Mouse (Mus musculus) kidney, postnatal 0 days (tissue): ENCODE data around the gene Hs1bp3. TPM values are rescaled to one million over a fixed set of nuclear protein-coding genes. Genes with fewer than 3 reads are reported as not detected.

Experiments
- ATAC-seq: fragments of 200-750 bp; cut with Nextera tagmentation; replicated peaks from 2 replicates; pipeline ENCODE4 v1.8.0; 2017; ENCODE audit warnings: low read depth, moderate number of reproducible peaks, moderate TSS enrichment, moderate library complexity; ENCODE audit not compliant: low FRiP score
- DNase-seq: peaks from one replicate; pipeline ENCODE4 v3.0.0-alpha.2; 2016; ENCODE audit warnings: low spot score
- H3K27ac ChIP-seq: fragments of 300-500 bp; sonication (generic); 2 replicates; pipeline ENCODE4 v1.5.1; 2014; ENCODE audit warnings: mild to moderate bottlenecking
- H3K27me3 ChIP-seq: fragments of 300-500 bp; sonication (generic); 2 replicates; pipeline ENCODE4 v1.6.1; 2014; ENCODE audit warnings: low read length, mixed read lengths; ENCODE audit not compliant: insufficient read depth
- H3K36me3 ChIP-seq: fragments of 300-500 bp; sonication (generic); 2 replicates; pipeline ENCODE4 v1.6.1; 2014; ENCODE audit warnings: low read length, mixed read lengths; ENCODE audit not compliant: insufficient read depth
- H3K4me1 ChIP-seq: fragments of 300-500 bp; sonication (generic); replicated peaks from 2 replicates; pipeline ENCODE4 v1.6.1; 2014; ENCODE audit warnings: antibody characterized with exemption, low read length, mixed read lengths; ENCODE audit not compliant: insufficient read depth
- H3K4me2 ChIP-seq: fragments of 300-500 bp; sonication (generic); 2 replicates; pipeline ENCODE4 v1.6.1; 2014; ENCODE audit warnings: mild to moderate bottlenecking, low read length, moderate library complexity, mixed read lengths
- H3K4me3 ChIP-seq: fragments of 300-500 bp; sonication (generic); replicated peaks from 2 replicates; pipeline ENCODE4 v1.5.1; 2014; ENCODE audit warnings: low read depth, low read length
- H3K9ac ChIP-seq: fragments of 300-500 bp; sonication (generic); 2 replicates; pipeline ENCODE4 v1.6.1; 2014; ENCODE audit warnings: low read depth, low read length
- H3K9me3 ChIP-seq: fragments of 300-500 bp; sonication (generic); replicated peaks from 2 replicates; pipeline ENCODE4 v1.6.1; 2016; ENCODE audit warnings: low read length, inconsistent platforms, mixed read lengths
- CTCF ChIP-seq: IDR thresholded peaks from 2 replicates; pipeline ENCODE4 v1.5.1; 2016; ENCODE audit warnings: antibody characterized with exemption, low read depth, mild to moderate bottlenecking, moderate library complexity
- WGBS: fragments of 180-500 bp; shearing (Covaris S2); extraction: QIAGEN DNeasy Blood & Tissue Kit; methylation state at CpG from one replicate; pipeline ENCODE4 v1.1.7; 2014; 5-methylcytosine and 5-hydroxymethylcytosine counted together
- polyA plus RNA-seq: library from polyadenylated mRNA; unstranded; fragments of >200 nt; fragmentation: Nextera tagmentation; extraction: Ambion mirVana; gene quantifications from 2 replicates; pipeline ENCODE4 v1.2.1, GENCODE M21; 2015

Gene Hs1bp3
- polyA plus RNA-seq: 10.2 and 12.2 TPM in 2 replicates

DNA sequence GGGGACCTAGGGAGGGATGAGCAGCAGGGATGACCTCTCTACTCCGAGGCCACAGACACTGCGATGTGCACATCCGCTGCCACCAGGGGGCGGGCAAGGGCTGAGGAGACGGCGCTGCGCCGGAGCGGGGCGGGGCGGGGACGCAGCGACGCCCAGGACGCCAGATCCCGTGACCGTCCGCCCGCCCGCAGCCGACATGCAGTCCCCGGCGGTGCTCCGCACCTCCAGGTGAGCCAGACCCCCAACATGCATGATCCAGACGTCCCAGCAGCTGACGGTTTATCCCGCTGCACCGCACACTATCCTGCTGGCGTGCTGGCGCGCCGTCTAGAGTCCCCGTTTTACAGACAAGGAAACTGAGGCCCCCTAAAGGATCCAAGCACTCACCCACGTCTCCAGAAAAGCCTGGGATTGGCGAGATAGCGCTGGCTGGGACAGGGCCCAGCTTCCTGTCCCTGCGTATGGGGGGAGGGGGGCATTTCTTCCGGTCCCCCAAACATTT, at the start of gene Hs1bp3:
Gene Hs1bp3 (plus strand): TSS at position 163 of the 502 bp plus-strand sequence.
- TF ChIP-seq CTCF: peak; percentile 95
- Histone ChIP-seq H3K4me3 (peak within 1 kb of the TSS; percentile 64), H3K36me3 (peaks cover 5% of the 10 kb centered on the region; the same call in 1 of the 2 replicates), H3K27me3 (0 out of 2 replicates have a peak, but pooled peaks cover 2% of the 10 kb centered on the region), H3K4me1 (peaks cover 11% of the 10 kb centered on the region; the same call in 1 of the 2 replicates), H3K4me2 (peak within 1 kb of the TSS; percentile 96), H3K27ac (no peak within 1 kb of the TSS), H3K9me3 (no peaks in the 10 kb centered on the region), H3K9ac (peak within 1 kb of the TSS; percentile 64)
- peak; percentile 85 for ATAC-seq
- WGBS: under 1% methylated on average over 38 of the region's 38 CpGs
- peak; percentile 92 for DNase-seq

DNA sequence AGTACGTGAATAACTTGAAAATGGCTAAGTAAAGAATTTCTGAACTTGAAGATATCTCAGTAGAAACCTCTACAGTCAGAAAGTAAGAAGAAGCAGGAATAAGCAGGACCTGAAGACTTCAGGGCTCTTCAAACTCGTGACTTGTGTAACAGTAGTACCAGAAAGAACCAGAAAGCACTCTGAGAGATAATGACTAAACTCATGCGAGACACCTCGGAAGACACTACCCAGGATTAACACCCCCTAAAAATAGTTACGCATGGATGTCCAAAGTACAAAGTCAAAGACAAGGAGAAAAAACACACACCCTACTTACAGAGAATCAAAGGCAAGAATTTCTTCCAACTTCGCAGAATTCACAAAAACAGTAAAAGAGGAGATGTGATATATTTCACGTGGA, 46.9 kb upstream of the Hs1bp3 start:
- no peaks in the 10 kb centered on the region for H3K9me3 ChIP-seq
- no peaks in the 10 kb centered on the region for H3K27me3 ChIP-seq
- DNase-seq (no peak), ATAC-seq (no peak)
- WGBS: 76% methylated on average over 7 of the region's 7 CpGs
- H3K9ac ChIP-seq: no peak overlapping the region
- no peaks in the 10 kb centered on the region for H3K36me3 ChIP-seq
- H3K4me2 ChIP-seq: no peak overlapping the region
- no peak overlapping the region for H3K4me3 ChIP-seq
- H3K27ac ChIP-seq: no peak overlapping the region
- no peaks in the 10 kb centered on the region for H3K4me1 ChIP-seq
- TF ChIP-seq CTCF: no peak

DNA sequence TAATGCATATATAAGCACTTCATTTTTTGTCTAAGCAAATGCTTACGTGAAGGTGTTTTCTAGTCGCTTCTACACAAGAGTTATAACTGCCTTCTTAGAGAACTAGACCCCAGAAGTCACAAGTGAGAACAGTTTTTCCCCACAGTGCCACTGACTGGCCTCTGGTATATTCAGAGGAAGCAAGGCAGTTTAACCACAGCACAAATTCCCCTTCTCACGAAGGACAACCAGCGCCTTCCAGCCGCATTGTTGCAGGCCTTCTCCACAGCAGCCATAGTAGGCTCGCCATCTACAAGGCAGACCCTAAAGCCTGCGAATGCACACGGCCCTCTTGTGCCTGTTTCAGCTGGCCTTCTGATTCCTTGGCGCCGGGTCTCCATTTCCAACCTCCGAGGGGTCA, 43.6 kb upstream of the Hs1bp3 start:
- H3K27me3 ChIP-seq: no peaks in the 10 kb centered on the region
- no peaks in the 10 kb centered on the region for H3K4me1 ChIP-seq
- WGBS: 96% methylated on average over 11 of the region's 11 CpGs
- H3K9ac ChIP-seq: no peak overlapping the region
- no peak overlapping the region for H3K4me2 ChIP-seq
- ATAC-seq: no peak
- no peaks in the 10 kb centered on the region for H3K9me3 ChIP-seq
- no peak overlapping the region for H3K27ac ChIP-seq
- no peak overlapping the region for H3K4me3 ChIP-seq
- no peak for TF ChIP-seq CTCF
- DNase-seq: no peak
- H3K36me3 ChIP-seq: no peaks in the 10 kb centered on the region

DNA sequence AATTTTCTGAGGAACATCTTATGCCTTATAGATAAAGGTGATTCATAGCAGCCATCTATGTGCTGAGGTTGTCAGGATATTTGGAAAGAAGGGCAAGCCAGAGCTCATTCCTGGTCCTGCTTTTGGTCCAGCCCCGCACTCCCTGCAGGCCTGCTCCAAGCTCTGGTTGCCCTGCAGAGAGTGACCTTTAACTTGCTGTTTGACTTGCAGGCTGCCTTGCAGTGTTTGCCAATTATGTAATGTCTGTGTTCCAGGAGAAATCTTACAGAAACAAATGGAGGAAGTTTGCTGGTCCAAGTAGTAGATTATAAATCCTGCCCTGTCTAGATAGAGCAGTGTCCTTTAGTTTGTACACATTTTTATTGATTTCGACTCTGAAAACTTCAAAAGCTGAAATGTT, 41.8 kb upstream of the Hs1bp3 start:
- Histone ChIP-seq H3K27me3 (no peaks in the 10 kb centered on the region), H3K9ac (no peak overlapping the region), H3K9me3 (no peaks in the 10 kb centered on the region), H3K4me3 (no peak overlapping the region), H3K36me3 (no peaks in the 10 kb centered on the region), H3K4me2 (no peak overlapping the region), H3K4me1 (no peaks in the 10 kb centered on the region), H3K27ac (no peak overlapping the region)
- ATAC-seq: no peak
- no peak for TF ChIP-seq CTCF
- WGBS: 81% methylated on average over 2 of the region's 2 CpGs
- DNase-seq: no peak

DNA sequence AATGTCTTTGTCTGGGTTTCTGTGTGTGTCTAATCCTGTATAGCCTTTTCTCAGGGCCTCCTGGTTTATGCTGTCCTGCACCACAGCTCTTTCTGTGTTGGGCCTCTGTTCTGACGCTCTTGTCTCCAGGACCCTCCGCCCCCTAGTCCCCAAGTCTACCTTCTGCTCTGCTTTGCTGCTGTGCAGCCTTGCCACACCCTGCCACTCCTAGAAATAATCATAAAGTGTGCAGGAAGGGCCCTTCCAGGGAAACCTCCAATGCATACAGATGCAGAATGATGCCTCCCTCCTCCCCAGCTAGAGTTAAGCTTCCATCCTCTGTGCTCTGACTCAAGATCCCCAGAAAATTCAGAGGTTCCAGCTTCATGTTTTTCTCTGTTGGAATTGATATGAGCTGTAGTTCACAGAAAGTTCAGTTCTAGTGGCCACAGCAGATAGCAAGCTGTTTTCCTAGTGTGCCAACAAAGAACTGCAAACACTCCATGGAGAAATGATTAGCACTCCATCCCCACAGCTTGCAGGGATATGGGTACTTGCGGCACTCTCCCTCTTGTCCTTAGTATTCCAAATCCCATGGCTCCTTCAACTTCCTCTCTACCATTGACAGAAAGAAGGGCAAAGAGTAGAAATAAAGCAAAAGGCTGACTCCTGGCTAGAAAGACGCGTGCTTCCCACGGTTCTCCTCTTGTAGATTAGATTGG, 39.6 kb upstream of the Hs1bp3 start:
- DNase-seq: no peak
- no peak overlapping the region for H3K4me3 ChIP-seq
- no peaks in the 10 kb centered on the region for H3K27me3 ChIP-seq
- no peak for ATAC-seq
- 93% methylated on average over 6 of the region's 6 CpGs for WGBS
- no peaks in the 10 kb centered on the region for H3K4me1 ChIP-seq
- no peaks in the 10 kb centered on the region for H3K9me3 ChIP-seq
- no peak overlapping the region for H3K4me2 ChIP-seq
- H3K9ac ChIP-seq: no peak overlapping the region
- no peak for TF ChIP-seq CTCF
- no peak overlapping the region for H3K27ac ChIP-seq
- no peaks in the 10 kb centered on the region for H3K36me3 ChIP-seq

DNA sequence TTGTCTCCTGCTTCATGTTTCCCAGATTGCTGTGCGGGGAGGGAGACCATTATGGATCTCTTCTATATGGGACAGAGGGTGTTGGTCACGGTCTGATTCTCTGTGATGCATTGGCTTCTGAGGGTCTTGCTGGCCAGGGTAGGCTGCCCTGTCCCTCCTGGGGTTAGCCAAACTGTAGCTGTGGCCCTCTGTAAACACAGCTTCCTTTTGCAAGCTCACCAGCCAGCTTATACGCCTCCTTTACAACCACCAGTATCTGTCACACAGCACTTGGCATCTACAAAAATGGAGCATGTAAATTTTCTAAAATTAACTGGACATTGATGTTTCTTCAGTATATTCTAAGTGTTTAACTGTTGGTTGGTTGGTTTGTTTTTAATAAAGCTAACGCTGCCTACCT, 37.8 kb upstream of the Hs1bp3 start:
- Histone ChIP-seq H3K36me3 (no peaks in the 10 kb centered on the region), H3K4me2 (no peak overlapping the region), H3K9me3 (no peaks in the 10 kb centered on the region), H3K4me3 (no peak overlapping the region), H3K9ac (no peak overlapping the region), H3K4me1 (no peaks in the 10 kb centered on the region), H3K27me3 (no peaks in the 10 kb centered on the region), H3K27ac (no peak overlapping the region)
- TF ChIP-seq CTCF: no peak
- no peak for DNase-seq
- 94% methylated on average over 4 of the region's 4 CpGs for WGBS
- no peak for ATAC-seq
